Mouse (Mus musculus): ENCODE results near the gene Vmn1r217.
"Not testable (repeated sequence)": the region's sequence is repeated elsewhere in the genome, so short reads cannot be mapped to it uniquely, and the experiment has no call there.

DNA sequence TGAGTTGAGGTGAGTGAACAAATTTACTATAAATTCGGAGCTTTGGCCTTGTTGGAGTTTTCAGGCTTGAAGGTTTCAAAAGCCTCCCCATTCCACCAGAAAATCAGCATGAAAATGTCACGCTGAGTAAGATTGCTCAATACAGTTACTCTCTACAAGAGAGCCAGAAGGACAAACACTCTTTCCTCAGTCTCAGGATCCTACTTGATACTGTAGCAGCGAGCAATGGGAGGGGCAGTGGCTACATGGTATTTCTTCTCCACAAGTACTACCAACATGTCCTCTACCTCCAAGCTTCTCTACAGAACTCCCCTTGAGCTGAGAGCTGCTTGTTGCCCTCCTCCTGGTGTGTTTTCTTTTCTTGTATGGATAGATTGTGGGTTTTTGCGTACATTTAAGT, 48.4 kb upstream of the Vmn1r217 start:
- not testable (repeated sequence) for TF ChIP-seq CTCF (IDR thresholded peaks at IDR 0.05; ENCODE audit: control insufficient read depth, insufficient read depth, low read length); POLR2A (IDR thresholded peaks at IDR 0.05; ENCODE audit: borderline replicate concordance, control insufficient read depth, low read depth, low read length)

All from bone marrow, adult 2 months (tissue).